18 mouse cellular contexts compared by ENCODE assay signal in the genomic region with DNA sequence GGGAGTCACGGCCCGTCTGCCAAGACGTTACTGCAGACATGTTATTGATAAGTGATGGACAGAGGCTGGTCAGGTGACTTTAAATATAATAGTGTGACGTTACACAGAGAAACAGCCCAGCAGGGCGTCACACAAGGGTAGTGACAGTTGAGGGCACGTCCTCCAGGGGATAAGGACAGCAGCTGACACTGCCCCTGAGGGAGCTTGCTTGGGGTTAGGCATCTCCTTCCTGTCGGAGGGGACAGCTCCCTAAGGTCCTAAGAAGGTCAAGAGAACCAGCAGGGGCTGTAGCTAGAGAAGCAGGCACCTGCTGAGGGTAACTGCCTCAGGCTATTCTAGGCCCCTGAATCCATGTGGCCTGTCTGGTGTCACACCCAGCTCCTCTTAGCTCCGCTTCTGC. TPM values are rescaled to one million over a fixed set of nuclear protein-coding genes. Genes with fewer than 3 reads are reported as not detected.
DNase-seq lines count a peak whose midpoint lies in the region; ATAC-seq and TF ChIP-seq lines count a peak whose summit lies in the region.
"Had no signal": no experiment of that assay in that cellular context is flagged by ENCODE, and none has a peak within 500 bp of the region (broad histone marks: within the 10 kb centered on the region; RNA-seq: fewer than 3 reads in every experiment).

No protein-coding gene starts in this region.

- H3K4me2 ChIP-seq in forebrain, embryonic 12.5 days = no peak overlapping the region
- H3K4me2 ChIP-seq in forebrain, postnatal 0 days (ENCODE audit: low read depth) = no peak overlapping the region
- no peak overlapping the region for H3K4me2 ChIP-seq in midbrain, embryonic 13.5 days (replicated peaks)
- no peak overlapping the region for H3K4me2 ChIP-seq in midbrain, embryonic 15.5 days
- H3K4me2 ChIP-seq: embryonic facial prominence, embryonic 13.5 days; heart, embryonic 12.5 days had no signal

- intact Hi-C loops in gastrocnemius, adult 2 months (cut with DNase I) = no loop called here

- H3K9ac ChIP-seq in forebrain, embryonic 12.5 days = no peak overlapping the region
- H3K9ac ChIP-seq in forebrain, postnatal 0 days = no peak overlapping the region
- 0 out of 2 replicates have a peak overlapping the region, but pooled peaks have one; percentile 7 for H3K9ac ChIP-seq in midbrain, embryonic 13.5 days (replicated peaks)
- H3K9ac ChIP-seq in midbrain, embryonic 15.5 days = no peak overlapping the region
- H3K9ac ChIP-seq: embryonic facial prominence, embryonic 13.5 days had no signal

- no peak for ATAC-seq in forebrain, embryonic 12.5 days (ENCODE audit: low FRiP score)
- no peak for ATAC-seq in forebrain, postnatal 0 days
- ATAC-seq in midbrain, embryonic 13.5 days = no peak
- ATAC-seq in midbrain, embryonic 15.5 days (replicated peaks) = no peak
- ATAC-seq: CD4-positive, CD25-positive, alpha-beta regulatory T cell, adult 4 months; forebrain, embryonic 14.5 days; hindbrain, postnatal 0 days had no signal

- no peaks in the 10 kb centered on the region for H3K9me3 ChIP-seq in forebrain, embryonic 12.5 days
- no peaks in the 10 kb centered on the region for H3K9me3 ChIP-seq in forebrain, postnatal 0 days (ENCODE audit: low read length)
- H3K9me3 ChIP-seq in midbrain, embryonic 13.5 days = no peaks in the 10 kb centered on the region
- no peaks in the 10 kb centered on the region for H3K9me3 ChIP-seq in midbrain, embryonic 15.5 days
- H3K9me3 ChIP-seq in limb, embryonic 10.5 days (replicated peaks) = no peaks in the 10 kb centered on the region
- H3K9me3 ChIP-seq: embryonic facial prominence, embryonic 13.5 days; heart, embryonic 12.5 days had no signal

- WGBS in forebrain, embryonic 12.5 days = 82% methylated on average over 8 of the region's 8 CpGs
- whole genome bisulfite sequencing in forebrain, postnatal 0 days = 80% methylated on average over 8 of the region's 8 CpGs
- 76% methylated on average over 8 of the region's 8 CpGs for WGBS in midbrain, embryonic 13.5 days
- WGBS in midbrain, embryonic 15.5 days = 75% methylated on average over 8 of the region's 8 CpGs
- WGBS in limb, embryonic 10.5 days = 90% methylated on average over 8 of the region's 8 CpGs

- H3K4me1 ChIP-seq in forebrain, embryonic 12.5 days = peaks cover 24% of the 10 kb centered on the region
- no peaks in the 10 kb centered on the region for H3K4me1 ChIP-seq in forebrain, postnatal 0 days (ENCODE audit: insufficient read depth)
- peaks cover 33% of the 10 kb centered on the region for H3K4me1 ChIP-seq in midbrain, embryonic 13.5 days (replicated peaks)
- peaks cover 7% of the 10 kb centered on the region; the same call in 1 of the 2 replicates for H3K4me1 ChIP-seq in midbrain, embryonic 15.5 days
- H3K4me1 ChIP-seq in limb, embryonic 10.5 days = peaks cover 82% of the 10 kb centered on the region

- H3K27me3 ChIP-seq in forebrain, embryonic 12.5 days = no peaks in the 10 kb centered on the region
- no peaks in the 10 kb centered on the region for H3K27me3 ChIP-seq in forebrain, postnatal 0 days (ENCODE audit: insufficient read depth, low read length)
- no peaks in the 10 kb centered on the region for H3K27me3 ChIP-seq in midbrain, embryonic 13.5 days
- H3K27me3 ChIP-seq in midbrain, embryonic 15.5 days (replicated peaks) = no peaks in the 10 kb centered on the region
- no peaks in the 10 kb centered on the region; the same call in 1 of the 2 replicates for H3K27me3 ChIP-seq in limb, embryonic 10.5 days (ENCODE audit: low read depth, poor library complexity, severe bottlenecking)
- H3K27me3 ChIP-seq: embryonic facial prominence, embryonic 13.5 days; heart, embryonic 12.5 days had no signal

- no peak overlapping the region for H3K4me3 ChIP-seq in forebrain, embryonic 12.5 days (replicated peaks)
- H3K4me3 ChIP-seq in forebrain, postnatal 0 days (ENCODE audit: low read depth, low read length) = no peak overlapping the region
- H3K4me3 ChIP-seq in layer of hippocampus, adult 2 months = no peak overlapping the region
- no peak overlapping the region for H3K4me3 ChIP-seq in midbrain, embryonic 13.5 days (replicated peaks)
- no peak overlapping the region for H3K4me3 ChIP-seq in midbrain, embryonic 15.5 days
- H3K4me3 ChIP-seq in limb, embryonic 10.5 days = no peak overlapping the region
- H3K4me3 ChIP-seq in gastrocnemius, adult 2 months = no peak overlapping the region
- H3K4me3 ChIP-seq: embryonic facial prominence, embryonic 13.5 days; heart, adult 2 months; heart, embryonic 12.5 days had no signal

- DNase-seq in forebrain, postnatal 0 days = no peak
- no peak for DNase-seq in layer of hippocampus, adult 2 months (ENCODE audit: low spot score in 2 of 2)
- no peak for DNase-seq in layer of hippocampus, postnatal 25 days (ENCODE audit: extremely low spot score in 1 of 2, low spot score in 1 of 2)
- DNase-seq in limb, embryonic 10.5 days (ENCODE audit: low spot score) = no peak
- DNase-seq in gastrocnemius, adult 2 months = no peak
- DNase-seq: adrenal gland, postnatal 10 days; cerebellum, adult 9-11 months; cerebellum, postnatal 36 days; gastrocnemius, postnatal 14 days; heart, adult 2 months had no signal

- TF ChIP-seq CTCF in forebrain, postnatal 0 days (IDR thresholded peaks at IDR 0.05; ENCODE audit: low read depth) = no peak
- TF ChIP-seq CTCF in layer of hippocampus, adult 2 months (conservative IDR thresholded peaks at IDR 0.05) = no peak
- no peak for TF ChIP-seq CTCF in gastrocnemius, adult 2 months (IDR thresholded peaks at IDR 0.05)

- 0 out of 2 replicates have a peak overlapping the region, but pooled peaks have one; percentile 14 for H3K27ac ChIP-seq in forebrain, embryonic 12.5 days
- H3K27ac ChIP-seq in forebrain, postnatal 0 days (ENCODE audit: low read depth, low read length) = no peak overlapping the region
- H3K27ac ChIP-seq in layer of hippocampus, adult 2 months = peak overlapping the region; percentile 79
- no peak overlapping the region for H3K27ac ChIP-seq in midbrain, embryonic 13.5 days
- H3K27ac ChIP-seq in midbrain, embryonic 15.5 days = no peak overlapping the region
- 0 out of 2 replicates have a peak overlapping the region, but pooled peaks have one; percentile 15 for H3K27ac ChIP-seq in limb, embryonic 10.5 days
- no peak overlapping the region for H3K27ac ChIP-seq in gastrocnemius, adult 2 months
- H3K27ac ChIP-seq: embryonic facial prominence, embryonic 13.5 days; heart, adult 2 months; hindbrain, postnatal 0 days had no signal

- H3K36me3 ChIP-seq in forebrain, embryonic 12.5 days (replicated peaks) = peaks cover 98% of the 10 kb centered on the region
- peaks cover 94% of the 10 kb centered on the region for H3K36me3 ChIP-seq in forebrain, postnatal 0 days (ENCODE audit: insufficient read depth)
- peaks cover 98% of the 10 kb centered on the region for H3K36me3 ChIP-seq in midbrain, embryonic 13.5 days
- peaks cover 66% of the 10 kb centered on the region for H3K36me3 ChIP-seq in midbrain, embryonic 15.5 days (replicated peaks)
- H3K36me3 ChIP-seq in limb, embryonic 10.5 days = peaks cover 99% of the 10 kb centered on the region

RNA-seq across cellular contexts. Expression of a gene that starts 17.5 kb away (rescaled TPM):
- polyA plus RNA-seq in forebrain, embryonic 12.5 days (2016; fragmentation: Nextera tagmentation; extraction: Ambion mirVana) = 83.2 and 84.8 TPM in 2 replicates
- total RNA-seq in forebrain, postnatal 0 days (2014; rRNA removed) = 2.6 and 5.3 TPM in 2 replicates
- polyA plus RNA-seq in forebrain, postnatal 0 days (2015; fragmentation: Nextera tagmentation; extraction: Ambion mirVana) = 9.6 and 10.7 TPM in 2 replicates
- total RNA-seq in layer of hippocampus, adult 2 months (2021) = 1 to 10 TPM; 5.2 to 6.2 TPM
- 1 to 10 TPM; 2.9 to 4.6 TPM for total RNA-seq in layer of hippocampus, postnatal 25 days (2021)
- 36.7 and 37.9 TPM in 2 replicates for polyA plus RNA-seq in midbrain, embryonic 13.5 days (2015; fragmentation: Nextera tagmentation; extraction: Ambion mirVana)
- polyA plus RNA-seq in midbrain, embryonic 15.5 days (2015; fragmentation: Nextera tagmentation; extraction: Ambion mirVana) = 15.3 and 16.5 TPM in 2 replicates
- polyA plus RNA-seq in limb, embryonic 10.5 days (2016; fragmentation: Nextera tagmentation; extraction: Ambion mirVana) = 153 and 167 TPM in 2 replicates
- total RNA-seq in gastrocnemius, adult 2 months (2021) = under 1 TPM; 0.36 to 0.67 TPM

Comparison
In these comparisons a context has a peak if more than half of its experiments do, and no peak if none do; other contexts are left out.
1. H3K27ac ChIP-seq: peak in forebrain, embryonic 12.5 days (single experiment), layer of hippocampus, adult 2 months (single experiment) and limb, embryonic 10.5 days (single experiment); none in forebrain, postnatal 0 days (single experiment), midbrain, embryonic 13.5 days (single experiment), midbrain, embryonic 15.5 days (single experiment) and gastrocnemius, adult 2 months (single experiment).